Mouse (Mus musculus): Measurements from ENCODE around the gene Ddx39b. TPM values are rescaled to one million over a fixed set of nuclear protein-coding genes. Genes with fewer than 3 reads are reported as not detected.

The Ddx39b gene
- polyA plus RNA-seq, 1 experiment from 2014 or later = 390 TPM

GRCm38 (mm10) chr17:35235614-35236389 lies 5.7 kb upstream of the Ddx39b start, which contains the start of gene Nfkbil1:
TSS of gene Nfkbil1 (minus strand) at chr17:35235792.
- H3K4me1 ChIP-seq (ENCODE audit: control insufficient read depth, insufficient read depth, low read length) = peaks cover 20% of the 10 kb centered on the region
- peak within 1 kb of the TSS; percentile 74 for H3K9ac ChIP-seq (replicated peaks; ENCODE audit: low read length)
- no peaks in the 10 kb centered on the region for H3K27me3 ChIP-seq (ENCODE audit: control insufficient read depth, insufficient read depth, low read length)
- H3K4me2 ChIP-seq (ENCODE audit: low read length) = peak within 1 kb of the TSS; percentile 91
- peak within 1 kb of the TSS; percentile 88 for H3K27ac ChIP-seq (replicated peaks; ENCODE audit: low read depth, low read length)
- ATAC-seq (ENCODE audit: low FRiP score, low TSS enrichment) (peak; percentile 77), DNase-seq (peak; percentile 96)
- peaks cover 13% of the 10 kb centered on the region for H3K36me3 ChIP-seq (ENCODE audit: control insufficient read depth, insufficient read depth, low read length)
- H3K4me3 ChIP-seq (replicated peaks; ENCODE audit: low read depth, low read length) = peak within 1 kb of the TSS; percentile 52
- H3K9me3 ChIP-seq (ENCODE audit: control insufficient read depth, low read length) = no peaks in the 10 kb centered on the region
- under 1% methylated on average over 35 of the region's 35 CpGs for WGBS

DNA sequence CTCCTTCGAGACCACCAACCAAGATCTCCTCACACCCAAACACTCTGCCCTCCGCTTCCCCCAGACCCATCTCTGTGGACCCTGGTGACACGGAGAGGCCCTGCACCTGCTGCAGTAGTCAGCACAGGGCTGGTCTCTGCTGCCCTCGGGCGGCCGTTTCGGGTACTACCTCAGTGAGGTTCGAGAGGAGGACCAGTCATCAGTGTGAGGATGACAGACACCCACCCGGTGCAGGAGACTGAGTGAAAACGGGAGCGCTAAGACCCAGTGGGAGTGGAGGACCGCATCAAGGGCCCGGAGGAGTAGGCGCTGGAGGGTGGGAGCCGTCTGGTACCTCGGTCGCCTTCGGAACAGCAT lies 5.2 kb upstream of the Ddx39b start:
- H3K9ac ChIP-seq (replicated peaks; ENCODE audit: low read length) = peak overlapping the region; percentile 74
- peak overlapping the region; percentile 88 for H3K27ac ChIP-seq (replicated peaks; ENCODE audit: low read depth, low read length)
- H3K27me3 ChIP-seq (ENCODE audit: control insufficient read depth, insufficient read depth, low read length) = no peaks in the 10 kb centered on the region
- H3K4me2 ChIP-seq (ENCODE audit: low read length) = peak overlapping the region; percentile 91
- H3K4me1 ChIP-seq (ENCODE audit: control insufficient read depth, insufficient read depth, low read length) = peaks cover 22% of the 10 kb centered on the region
- H3K9me3 ChIP-seq (ENCODE audit: control insufficient read depth, low read length) = no peaks in the 10 kb centered on the region
- H3K36me3 ChIP-seq (ENCODE audit: control insufficient read depth, insufficient read depth, low read length) = peaks cover 7% of the 10 kb centered on the region; the same call in 1 of the 2 replicates
- peak overlapping the region; percentile 52 for H3K4me3 ChIP-seq (replicated peaks; ENCODE audit: low read depth, low read length)
- under 1% methylated on average over 18 of the region's 18 CpGs for WGBS
- ATAC-seq (ENCODE audit: low FRiP score, low TSS enrichment) = peak; percentile 76
- DNase-seq = peak; percentile 96

GRCm38 (mm10) chr17:35236996-35237395 lies 4.5 kb upstream of the Ddx39b start:
- Histone ChIP-seq H3K27ac (replicated peaks; ENCODE audit: low read depth, low read length) (peak overlapping the region; percentile 88), H3K4me3 (replicated peaks; ENCODE audit: low read depth, low read length) (peak overlapping the region; percentile 52), H3K9ac (replicated peaks; ENCODE audit: low read length) (peak overlapping the region; percentile 74), H3K9me3 (ENCODE audit: control insufficient read depth, low read length) (no peaks in the 10 kb centered on the region), H3K4me1 (ENCODE audit: control insufficient read depth, insufficient read depth, low read length) (peaks cover 22% of the 10 kb centered on the region), H3K4me2 (ENCODE audit: low read length) (peak overlapping the region; percentile 91), H3K27me3 (ENCODE audit: control insufficient read depth, insufficient read depth, low read length) (no peaks in the 10 kb centered on the region), H3K36me3 (ENCODE audit: control insufficient read depth, insufficient read depth, low read length) (peaks cover 6% of the 10 kb centered on the region; the same call in 1 of the 2 replicates)
- DNase-seq (no peak), ATAC-seq (ENCODE audit: low FRiP score, low TSS enrichment) (no peak)
- 75% methylated on average over 9 of the region's 9 CpGs for WGBS

DNA sequence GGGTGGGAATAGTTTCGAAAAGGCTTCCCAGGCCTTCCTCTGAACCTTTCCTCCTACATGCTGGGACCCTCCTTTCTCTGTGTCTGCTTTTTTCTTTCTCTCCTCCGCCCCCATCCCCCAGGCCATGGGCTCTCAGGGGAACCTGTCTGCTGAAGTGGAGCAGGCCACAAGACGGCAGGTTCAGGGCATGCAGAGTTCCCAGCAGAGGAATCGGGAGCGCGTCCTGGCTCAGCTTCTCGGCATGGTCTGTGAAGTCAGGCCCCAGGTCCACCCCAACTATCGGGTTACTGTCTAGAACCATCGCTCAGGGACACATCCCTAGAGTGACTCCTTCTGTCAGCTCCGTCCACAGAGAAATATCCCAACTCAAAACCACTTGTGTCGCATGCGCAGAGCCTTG lies 4.0 kb upstream of the Ddx39b start:
- Histone ChIP-seq H3K27ac (replicated peaks; ENCODE audit: low read depth, low read length) (peak overlapping the region; percentile 88; the same call in 1 of the 2 replicates), H3K9ac (replicated peaks; ENCODE audit: low read length) (0 out of 2 replicates have a peak overlapping the region, but pooled peaks have one; percentile 12), H3K36me3 (ENCODE audit: control insufficient read depth, insufficient read depth, low read length) (peaks cover 6% of the 10 kb centered on the region; the same call in 1 of the 2 replicates), H3K27me3 (ENCODE audit: control insufficient read depth, insufficient read depth, low read length) (no peaks in the 10 kb centered on the region), H3K4me2 (ENCODE audit: low read length) (peak overlapping the region; percentile 91), H3K4me3 (replicated peaks; ENCODE audit: low read depth, low read length) (0 out of 2 replicates have a peak overlapping the region, but pooled peaks have one; percentile 4), H3K9me3 (ENCODE audit: control insufficient read depth, low read length) (no peaks in the 10 kb centered on the region), H3K4me1 (ENCODE audit: control insufficient read depth, insufficient read depth, low read length) (peaks cover 22% of the 10 kb centered on the region)
- 86% methylated on average over 12 of the region's 12 CpGs for WGBS
- ATAC-seq (ENCODE audit: low FRiP score, low TSS enrichment) (no peak), DNase-seq (no peak)

- Histone ChIP-seq H3K9ac (replicated peaks; ENCODE audit: low read length) (no peak overlapping the region), H3K4me1 (ENCODE audit: control insufficient read depth, insufficient read depth, low read length) (peaks cover 31% of the 10 kb centered on the region), H3K4me2 (ENCODE audit: low read length) (no peak overlapping the region), H3K27me3 (ENCODE audit: control insufficient read depth, insufficient read depth, low read length) (no peaks in the 10 kb centered on the region), H3K4me3 (replicated peaks; ENCODE audit: low read depth, low read length) (no peak overlapping the region), H3K36me3 (ENCODE audit: control insufficient read depth, insufficient read depth, low read length) (peaks cover 19% of the 10 kb centered on the region), H3K9me3 (ENCODE audit: control insufficient read depth, low read length) (no peaks in the 10 kb centered on the region), H3K27ac (replicated peaks; ENCODE audit: low read depth, low read length) (no peak overlapping the region)
- DNase-seq (no peak), ATAC-seq (ENCODE audit: low FRiP score, low TSS enrichment) (no peak)
- WGBS = 81% methylated on average over 5 of the region's 5 CpGs
These were observed 1.8 kb upstream of the Ddx39b start for GRCm38 (mm10) chr17:35239700-35240099.

- no peaks in the 10 kb centered on the region for H3K27me3 ChIP-seq (ENCODE audit: control insufficient read depth, insufficient read depth, low read length)
- H3K4me1 ChIP-seq (ENCODE audit: control insufficient read depth, insufficient read depth, low read length) = peaks cover 37% of the 10 kb centered on the region
- H3K9ac ChIP-seq (replicated peaks; ENCODE audit: low read length) = peak overlapping the region; percentile 7
- H3K4me3 ChIP-seq (replicated peaks; ENCODE audit: low read depth, low read length) = peak overlapping the region; percentile 71
- no peak for DNase-seq
- peak overlapping the region; percentile 95 for H3K4me2 ChIP-seq (ENCODE audit: low read length)
- peaks cover 28% of the 10 kb centered on the region for H3K36me3 ChIP-seq (ENCODE audit: control insufficient read depth, insufficient read depth, low read length)
- H3K9me3 ChIP-seq (ENCODE audit: control insufficient read depth, low read length) = no peaks in the 10 kb centered on the region
- 28% methylated on average over 12 of the region's 12 CpGs for WGBS
- ATAC-seq (ENCODE audit: low FRiP score, low TSS enrichment) = no peak
- H3K27ac ChIP-seq (replicated peaks; ENCODE audit: low read depth, low read length) = peak overlapping the region; percentile 97
These were observed 902 bp upstream of the Ddx39b start for GRCm38 (mm10) chr17:35240384-35241304.

DNA sequence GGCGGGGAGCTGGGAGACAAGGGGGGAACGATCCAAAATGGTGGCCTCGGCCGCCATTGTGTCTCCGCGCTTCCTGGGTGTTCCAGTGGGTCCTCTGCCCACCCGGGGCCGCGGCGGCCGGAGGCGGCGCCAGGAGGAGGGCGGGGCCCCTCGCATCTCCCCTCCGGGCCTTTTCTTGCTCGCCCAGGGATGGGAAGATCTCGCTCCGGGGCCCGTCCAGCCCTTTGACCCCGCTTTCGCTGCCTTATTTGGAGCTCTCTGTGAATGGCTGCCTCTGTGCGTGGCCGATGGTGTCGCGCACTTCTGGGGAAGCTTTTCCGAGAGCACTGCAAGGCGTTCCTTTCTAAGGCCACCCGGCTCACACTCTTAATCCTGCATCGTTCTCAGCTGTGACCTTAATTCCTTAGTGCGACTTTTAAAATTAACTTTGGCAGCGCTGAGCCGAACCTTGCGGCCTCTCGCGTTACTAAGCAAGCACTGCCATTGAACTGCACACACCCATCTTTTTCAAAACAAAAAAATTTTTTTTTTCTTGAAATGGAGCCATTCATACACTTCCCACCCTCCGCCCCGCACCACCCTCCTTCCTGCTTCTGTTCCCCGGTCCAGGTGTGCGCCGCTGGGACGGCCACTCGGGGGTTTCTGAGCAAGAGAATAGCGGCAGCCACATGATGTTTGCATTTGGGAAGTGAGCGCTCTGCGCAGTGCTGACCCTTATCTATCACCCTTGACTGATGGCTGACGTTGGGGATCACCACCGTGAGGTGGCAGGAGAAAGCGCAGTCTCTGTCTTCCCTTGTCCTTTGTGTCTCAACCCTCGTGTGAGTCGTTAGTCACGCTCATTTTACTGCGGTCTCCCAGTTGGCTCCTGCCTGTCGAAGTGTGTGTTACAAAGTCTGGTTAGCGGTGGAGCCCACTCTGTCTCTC lies 732 bp downstream of the Ddx39b start:
- H3K4me1 ChIP-seq (ENCODE audit: control insufficient read depth, insufficient read depth, low read length) = peaks cover 35% of the 10 kb centered on the region
- peak overlapping the region; percentile 98 for H3K9ac ChIP-seq (replicated peaks; ENCODE audit: low read length)
- DNase-seq (peak; percentile 78), ATAC-seq (ENCODE audit: low FRiP score, low TSS enrichment) (peak; percentile 47)
- H3K27ac ChIP-seq (replicated peaks; ENCODE audit: low read depth, low read length) = peak overlapping the region; percentile 97
- H3K27me3 ChIP-seq (ENCODE audit: control insufficient read depth, insufficient read depth, low read length) = no peaks in the 10 kb centered on the region
- peak overlapping the region; percentile 71 for H3K4me3 ChIP-seq (replicated peaks; ENCODE audit: low read depth, low read length)
- WGBS = under 1% methylated on average over 55 of the region's 55 CpGs
- H3K4me2 ChIP-seq (ENCODE audit: low read length) = peak overlapping the region; percentile 95
- peaks cover 44% of the 10 kb centered on the region for H3K36me3 ChIP-seq (ENCODE audit: control insufficient read depth, insufficient read depth, low read length)
- no peaks in the 10 kb centered on the region for H3K9me3 ChIP-seq (ENCODE audit: control insufficient read depth, low read length)

DNA sequence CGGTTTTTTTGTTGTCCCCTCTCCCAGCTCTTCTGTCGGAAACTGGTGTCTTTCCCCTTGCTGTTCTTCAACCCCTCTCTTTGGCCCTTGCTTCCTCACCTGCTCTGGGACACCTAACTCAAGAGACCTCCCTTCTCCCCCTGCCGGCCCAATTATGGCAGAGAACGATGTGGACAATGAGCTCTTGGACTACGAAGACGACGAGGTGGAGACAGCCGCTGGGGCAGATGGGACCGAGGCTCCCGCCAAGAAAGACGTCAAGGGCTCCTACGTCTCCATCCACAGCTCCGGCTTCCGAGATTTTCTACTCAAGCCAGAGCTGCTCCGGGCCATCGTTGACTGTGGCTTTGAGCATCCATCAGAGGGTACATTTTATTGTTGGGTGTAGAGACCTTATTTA lies 1.5 kb downstream of the Ddx39b start:
- peaks cover 35% of the 10 kb centered on the region for H3K4me1 ChIP-seq (ENCODE audit: control insufficient read depth, insufficient read depth, low read length)
- H3K36me3 ChIP-seq (ENCODE audit: control insufficient read depth, insufficient read depth, low read length) = peaks cover 52% of the 10 kb centered on the region
- peak; percentile 70 for DNase-seq

More for the DNA sequence above, 1.5 kb downstream of the Ddx39b start:
- Histone ChIP-seq H3K4me2 (ENCODE audit: low read length) (peak overlapping the region; percentile 95), H3K27me3 (ENCODE audit: control insufficient read depth, insufficient read depth, low read length) (no peaks in the 10 kb centered on the region), H3K9ac (replicated peaks; ENCODE audit: low read length) (peak overlapping the region; percentile 98), H3K4me3 (replicated peaks; ENCODE audit: low read depth, low read length) (peak overlapping the region; percentile 71), H3K9me3 (ENCODE audit: control insufficient read depth, low read length) (no peaks in the 10 kb centered on the region), H3K27ac (replicated peaks; ENCODE audit: low read depth, low read length) (peak overlapping the region; percentile 97)
- WGBS = 1% methylated on average over 16 of the region's 16 CpGs
- ATAC-seq (ENCODE audit: low FRiP score, low TSS enrichment) = no peak

All from midbrain, embryonic 14.5 days (tissue).